Mouse (Mus musculus): ENCODE results near the gene Lhx3. TPM values are rescaled to one million over a fixed set of nuclear protein-coding genes. Genes with fewer than 3 reads are reported as not detected.

Gene Lhx3
- total RNA-seq, 4 experiments from 2014 or later, result 0.48 to 6.4 (median 4.0) TPM; not detected in 1

GRCm38 (mm10) chr2:26201926-26202848, 5.9 kb downstream of the Lhx3 start:
- DNase-seq, result no peak

GRCm38 (mm10) chr2:26198488-26198887, 9.6 kb downstream of the Lhx3 start:
- no peak for DNase-seq

DNA sequence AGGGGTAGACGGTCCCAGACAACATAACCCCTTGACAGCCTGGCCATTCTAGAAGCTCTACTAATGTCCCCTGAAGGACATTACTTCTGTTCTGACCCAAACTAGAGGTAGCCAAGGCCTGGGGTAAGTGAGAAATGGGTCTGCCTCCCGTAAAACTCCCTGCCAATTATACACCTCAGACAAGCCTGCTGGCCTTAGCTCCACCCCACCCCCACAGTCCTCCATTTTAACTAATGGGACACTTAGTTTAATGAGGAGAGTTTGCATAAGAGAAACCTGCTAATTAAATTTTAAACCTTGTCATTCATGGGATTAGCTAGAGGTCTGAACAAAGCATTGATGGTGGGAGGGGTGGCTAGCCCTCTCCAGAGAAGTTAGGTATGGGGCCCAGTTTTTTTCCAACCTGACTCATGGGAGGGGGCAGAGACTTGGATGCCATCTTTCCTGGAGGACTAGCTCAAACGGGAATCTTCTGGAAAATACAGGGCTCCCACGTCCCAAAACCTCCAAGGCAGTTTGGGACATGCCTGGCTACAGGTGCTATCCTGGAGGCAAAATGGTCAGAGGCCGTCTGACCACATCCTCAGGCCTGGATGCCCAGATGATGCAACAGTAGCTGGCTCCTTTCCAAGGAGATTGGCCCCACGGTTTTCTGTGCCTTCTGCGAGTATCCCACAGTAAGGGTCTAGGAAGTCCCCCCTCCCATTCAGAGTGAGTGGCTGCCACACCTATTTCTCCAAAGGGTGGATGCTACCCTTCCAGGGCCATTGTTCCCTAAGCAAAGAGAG, 13.3 kb downstream of the Lhx3 start:
- no peak for DNase-seq

DNA sequence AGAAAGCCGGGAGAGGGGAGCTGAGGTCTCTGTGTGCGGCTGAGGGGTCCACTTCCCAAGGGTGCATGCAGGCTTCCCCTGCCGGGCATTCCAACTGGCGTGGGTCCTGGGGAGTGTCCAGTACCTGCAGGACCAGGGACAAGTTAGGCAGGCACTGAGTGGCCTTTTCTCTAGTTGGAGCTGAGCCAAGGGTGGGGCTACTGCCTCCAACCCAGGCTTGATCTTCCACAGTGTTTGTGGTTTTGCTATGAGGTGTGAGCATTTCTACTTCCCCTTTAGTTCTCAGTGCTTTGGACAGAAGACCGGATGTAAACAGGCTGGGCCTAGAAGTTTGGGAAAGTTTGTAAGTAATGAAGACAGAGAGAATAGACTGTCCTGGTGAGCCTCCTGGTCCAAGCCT, 19.6 kb downstream of the Lhx3 start:
- no peak for DNase-seq

DNA sequence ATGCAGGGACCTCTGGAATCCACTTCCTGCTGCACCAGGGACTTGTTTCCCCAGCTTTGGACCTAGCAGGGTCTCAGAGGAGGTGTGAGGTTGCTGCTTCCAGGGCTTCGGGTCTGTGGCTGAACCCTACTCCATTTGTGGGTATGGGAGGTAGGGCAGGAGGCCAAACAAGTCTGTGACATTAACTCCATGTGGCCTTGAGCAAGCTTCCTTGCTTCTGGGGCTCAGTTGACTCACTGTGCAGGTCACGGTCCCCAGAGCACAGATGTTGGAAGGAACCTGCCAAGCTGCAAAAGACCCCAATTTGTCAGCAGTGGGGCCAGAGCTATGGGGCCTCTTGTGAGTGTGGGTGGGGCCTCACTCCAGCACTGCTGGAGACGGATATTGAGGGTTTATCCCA, 23.7 kb downstream of the Lhx3 start:
- peak; percentile 61 for DNase-seq

GRCm38 (mm10) chr2:26182646-26183045, 25.4 kb downstream of the Lhx3 start:
- no peak for DNase-seq

DNA sequence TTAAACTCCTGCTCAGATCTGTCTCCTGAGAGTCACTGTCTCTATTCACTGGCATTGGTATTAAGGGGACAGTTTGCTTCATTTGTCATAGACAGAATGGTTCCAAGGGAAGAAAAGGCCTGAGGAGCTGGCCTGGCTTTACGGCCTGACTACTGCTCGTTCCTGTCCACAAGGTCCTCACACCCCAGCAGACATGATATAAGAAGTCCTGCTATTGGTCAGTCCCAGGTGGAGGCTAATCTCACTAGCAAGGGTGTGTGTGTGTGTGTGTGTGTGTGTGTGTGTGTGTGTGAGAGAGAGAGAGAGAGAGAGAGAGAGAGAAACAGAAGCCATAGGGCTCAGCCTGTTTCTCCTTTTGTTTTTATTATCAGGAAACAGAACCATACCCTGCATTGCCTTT, 30.9 kb downstream of the Lhx3 start:
- no peak for DNase-seq

- no peak for DNase-seq
Measured at GRCm38 (mm10) chr2:26176731-26177130, 31.4 kb downstream of the Lhx3 start.

DNA sequence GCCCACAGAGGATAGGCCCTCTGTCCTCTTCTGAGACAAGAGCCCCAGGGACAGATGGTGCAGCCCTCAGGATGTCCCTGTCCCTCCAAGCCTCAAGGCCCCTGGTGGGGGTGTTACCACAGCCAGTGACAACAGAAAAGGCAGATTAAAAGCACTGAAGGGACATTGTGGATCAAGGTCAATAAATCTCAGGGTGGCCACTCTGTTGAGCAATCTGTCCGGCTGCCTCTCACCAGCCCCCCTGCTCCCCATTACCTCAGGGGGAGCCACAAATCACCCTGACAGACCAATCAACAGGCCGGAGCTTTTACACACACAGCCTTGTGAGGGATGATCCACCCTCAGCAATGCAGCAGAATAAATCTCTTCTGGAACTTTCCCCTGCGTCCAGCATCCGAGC, 32.9 kb downstream of the Lhx3 start:
- DNase-seq, result peak; percentile 81

DNA sequence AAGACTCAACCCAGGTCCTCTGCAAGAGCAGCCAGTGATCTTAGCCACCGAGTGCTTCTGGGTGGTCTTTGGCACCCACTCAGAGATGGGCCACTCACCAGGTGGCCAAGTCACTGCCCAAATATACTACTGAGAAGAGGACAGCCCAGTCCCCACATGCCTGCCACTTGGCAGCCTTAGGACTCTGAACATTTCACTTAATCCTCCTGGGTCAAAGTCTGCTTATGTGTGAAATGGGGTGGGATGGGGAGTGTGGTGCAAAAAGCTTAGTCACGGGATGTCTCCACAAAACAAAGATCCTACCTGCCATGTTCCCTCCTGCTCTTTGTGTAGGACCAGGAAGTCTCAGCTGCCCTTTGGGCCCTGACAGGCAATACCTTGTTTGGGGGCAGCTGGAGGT, 35.9 kb downstream of the Lhx3 start:
- DNase-seq, result no peak

- DNase-seq, result no peak
Measured at GRCm38 (mm10) chr2:26170376-26170775, 37.7 kb downstream of the Lhx3 start.

DNA sequence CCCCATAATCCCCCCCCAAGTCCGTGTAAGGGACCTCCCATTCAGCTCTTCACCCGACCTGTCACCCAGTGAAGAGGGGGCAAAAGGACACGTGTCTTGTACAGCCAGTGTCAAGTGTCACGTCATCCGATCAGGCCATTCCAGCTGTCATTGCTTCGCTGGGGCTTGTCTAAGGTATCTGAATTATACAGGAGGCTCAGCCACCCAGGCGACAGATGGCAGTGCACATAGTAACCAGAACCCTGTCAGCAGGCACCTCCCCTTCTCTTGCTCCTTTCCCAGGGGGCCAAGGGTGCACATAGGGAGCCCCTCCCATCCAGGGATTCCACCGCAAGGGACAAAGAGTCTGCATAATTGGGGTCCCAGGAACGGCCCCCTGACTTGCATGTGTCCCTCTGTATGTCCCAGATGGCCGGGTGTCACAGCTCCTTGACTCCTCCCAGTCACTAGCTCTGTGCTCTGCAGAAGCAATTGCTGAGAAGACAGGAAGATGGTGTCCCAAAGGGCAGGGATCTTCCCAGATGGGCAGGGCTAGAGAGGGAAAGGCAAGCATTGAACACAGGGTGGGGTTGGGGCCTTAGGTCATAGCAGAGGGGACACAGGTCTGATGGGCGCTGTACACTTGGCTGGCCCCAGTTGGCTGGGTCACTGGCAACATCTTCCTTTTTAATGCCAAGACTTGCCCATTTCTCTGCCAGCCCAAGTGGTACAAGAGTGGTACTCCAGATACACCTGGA, 39.1 kb downstream of the Lhx3 start:
- no peak for DNase-seq

- no peak for DNase-seq
Measured at GRCm38 (mm10) chr2:26166890-26167289, 41.2 kb downstream of the Lhx3 start.

GRCm38 (mm10) chr2:26158064-26158463, 50.0 kb downstream of the Lhx3 start:
- DNase-seq, result no peak

DNA sequence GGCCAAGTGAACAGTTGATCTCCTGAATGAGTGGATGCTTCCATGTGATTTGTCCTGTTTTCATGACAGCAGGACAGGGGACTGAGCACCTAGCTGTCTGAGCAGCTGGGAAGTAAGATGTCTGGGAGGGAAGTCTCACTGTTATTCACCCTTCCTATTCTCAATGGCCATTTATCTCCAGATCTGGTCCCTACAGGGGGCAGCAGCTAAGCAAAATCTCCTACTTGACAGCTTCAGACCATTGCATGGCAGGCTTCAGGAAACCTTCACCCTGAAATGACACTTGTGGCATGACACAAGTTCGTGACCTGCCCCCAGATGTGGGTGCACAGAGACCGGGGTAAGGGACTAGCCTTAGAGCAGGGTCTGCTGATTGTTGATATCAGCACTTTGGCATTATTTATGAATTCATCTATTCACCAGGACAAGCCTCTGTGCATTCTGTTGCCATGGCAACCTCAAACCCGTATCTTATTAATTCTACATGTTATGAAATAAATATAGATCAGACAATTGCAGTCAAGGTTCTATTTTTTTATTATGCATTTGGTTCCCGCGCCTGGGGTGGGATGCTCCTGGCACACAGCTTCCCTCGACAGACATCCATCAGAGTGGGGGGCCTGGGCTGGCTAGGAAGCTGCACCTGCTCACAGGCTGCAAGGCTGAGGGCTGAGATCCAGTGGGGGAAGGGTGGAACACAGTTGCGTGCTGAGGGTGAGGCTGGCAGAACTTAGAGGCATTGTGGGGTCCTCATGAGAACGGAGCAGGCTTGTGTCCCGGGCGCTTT, 51.7 kb downstream of the Lhx3 start:
- no peak for DNase-seq

- DNase-seq, result no peak
Measured at GRCm38 (mm10) chr2:26155737-26156136, 52.4 kb downstream of the Lhx3 start.

DNA sequence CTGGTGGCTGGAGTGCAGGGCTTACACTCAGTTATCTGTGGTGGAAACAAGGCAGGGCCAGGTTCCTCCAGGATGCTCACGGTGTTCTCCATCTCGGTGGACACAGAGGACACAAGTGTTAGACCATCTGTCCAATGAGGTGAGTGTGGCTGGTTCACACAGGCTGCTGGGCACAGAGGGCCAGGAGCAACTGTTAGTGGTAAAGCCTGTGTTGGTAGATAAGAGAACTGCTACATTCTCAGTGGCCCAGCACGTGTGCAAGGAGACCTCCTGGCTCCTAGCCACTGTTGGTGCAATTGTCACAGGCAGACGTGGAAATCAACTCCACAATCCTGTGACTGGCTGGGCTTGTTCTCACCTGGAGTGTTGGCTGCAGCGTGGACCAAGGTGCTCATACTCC, 53.5 kb downstream of the Lhx3 start:
- DNase-seq, result no peak

GRCm38 (mm10) chr2:26153909-26154340, 54.2 kb downstream of the Lhx3 start:
- no peak for DNase-seq

DNA sequence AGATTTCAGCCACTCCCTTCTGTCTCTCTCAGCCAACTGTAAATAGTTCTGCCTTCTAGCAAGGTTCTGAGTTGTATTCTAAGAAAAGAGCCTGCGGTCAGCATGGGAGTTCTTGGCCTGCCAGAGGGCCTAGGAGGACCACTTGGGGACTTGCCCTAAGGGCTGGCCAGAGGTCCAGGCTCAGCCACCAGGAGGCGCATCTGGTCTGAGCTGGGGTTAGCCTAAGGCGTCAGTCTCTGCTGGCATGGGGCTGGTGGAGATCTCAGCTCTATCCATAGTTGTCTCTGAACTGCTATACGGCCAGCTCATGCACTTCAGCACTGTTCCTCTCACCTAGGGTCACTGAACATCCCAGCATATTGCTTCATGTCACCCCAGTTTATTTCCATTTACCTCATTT, 54.8 kb downstream of the Lhx3 start:
- DNase-seq, result no peak

Data from adrenal gland, adult 8-10 months (tissue).